Mouse (Mus musculus) CD4-positive helper T cell, adult 2 months (primary cell): Measurements from ENCODE around the gene Mt3.

Experiments used
- DNase-seq: peaks from one replicate; pipeline ENCODE4 v3.0.0-alpha.2; 2012; ENCODE audit warnings: low read depth, missing footprints, low spot score

Gene Mt3

GRCm38 (mm10) chr8:94184357-94184843, 32.0 kb downstream of the Mt3 start:
- no peak for DNase-seq

- DNase-seq: no peak
These were observed 33.4 kb downstream of the Mt3 start for GRCm38 (mm10) chr8:94185791-94186190.

- peak; percentile 71 for DNase-seq
These were observed 34.1 kb downstream of the Mt3 start for GRCm38 (mm10) chr8:94186542-94186941.

GRCm38 (mm10) chr8:94187290-94188002, 35.0 kb downstream of the Mt3 start:
- DNase-seq: no peak

GRCm38 (mm10) chr8:94189275-94190031, 37.0 kb downstream of the Mt3 start:
- no peak for DNase-seq

- DNase-seq: peak; percentile 78
These were observed 38.8 kb downstream of the Mt3 start for GRCm38 (mm10) chr8:94191101-94191691.

- DNase-seq: no peak
These were observed 40.5 kb downstream of the Mt3 start for GRCm38 (mm10) chr8:94192926-94193325.

GRCm38 (mm10) chr8:94194591-94195223, 42.3 kb downstream of the Mt3 start:
- DNase-seq: no peak

GRCm38 (mm10) chr8:94199202-94199869, 46.9 kb downstream of the Mt3 start:
- peak; percentile 64 for DNase-seq
